Mouse (Mus musculus) liver, adult 2 months (tissue): ENCODE data around the gene Slc46a3.

Experiments used
- CTCF ChIP-seq: fragments of 200-500 bp; IDR thresholded peaks from 2 replicates; pipeline ENCODE4 v1.5.1; 2011; ENCODE audit warnings: low read depth, low read length, control low read depth
- POLR2A ChIP-seq: fragments of 200-500 bp; IDR thresholded peaks from 2 replicates; pipeline ENCODE4 v1.6.1; 2011; ENCODE audit warnings: low read length, control low read depth; ENCODE audit not compliant: insufficient read depth; ENCODE audit errors: extremely low read depth

GRCm38 (mm10) chr5:147916171-147916570 is 21.6 kb upstream of the Slc46a3 start:
- TF ChIP-seq CTCF = no peak
- no peak for TF ChIP-seq POLR2A
